Mouse (Mus musculus) 3T3-L1 (cell line): ENCODE data around the gene Krtap8-1.

Source experiments
- DNase-seq: peaks from one replicate; pipeline ENCODE4 v3.0.0-alpha.2; 2015; ENCODE audit warnings: low read depth, low spot score

The Krtap8-1 gene

DNA sequence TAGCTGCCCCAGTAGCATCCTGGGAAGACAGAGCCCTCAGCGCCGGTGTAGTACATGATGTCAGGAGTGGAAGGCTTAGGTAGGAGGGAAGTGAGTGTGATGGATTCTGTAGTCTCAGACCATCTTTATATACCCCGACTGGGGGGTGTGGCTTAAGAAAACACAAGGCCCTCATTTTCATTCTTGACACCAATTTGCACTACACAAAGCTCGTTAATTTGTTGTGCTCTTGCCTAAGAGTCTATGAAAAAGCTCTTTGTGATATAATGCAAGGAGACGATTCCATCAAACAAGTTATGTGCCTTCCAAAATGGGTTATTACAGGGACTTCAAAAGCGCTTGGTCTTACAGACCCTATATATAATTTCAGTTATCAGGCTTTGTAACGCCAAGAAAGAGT, at the start of gene Krtap8-1:
Krtap8-1 (minus strand) TSS at position 101 of the 400 bp plus-strand sequence.
- no peak for DNase-seq

DNA sequence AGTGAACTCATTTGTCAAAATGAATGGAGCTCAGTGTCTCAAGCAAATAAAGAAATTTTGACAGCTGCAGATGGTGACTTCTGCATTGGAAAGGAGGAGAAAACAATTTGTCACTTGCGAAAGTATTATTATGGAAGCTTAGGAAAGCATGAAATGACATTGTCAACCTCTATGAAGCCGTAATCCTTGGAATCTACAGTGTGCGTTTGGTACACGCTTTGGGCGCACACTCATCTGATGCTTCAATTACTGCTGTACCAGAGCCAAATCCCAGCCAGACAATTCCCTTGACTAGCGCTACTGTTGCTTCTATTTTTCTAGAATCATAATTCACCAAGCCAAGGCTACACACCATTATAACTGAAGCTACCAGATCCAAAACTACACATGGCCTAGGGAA, 49.6 kb upstream of the Krtap8-1 start:
- DNase-seq = no peak

DNA sequence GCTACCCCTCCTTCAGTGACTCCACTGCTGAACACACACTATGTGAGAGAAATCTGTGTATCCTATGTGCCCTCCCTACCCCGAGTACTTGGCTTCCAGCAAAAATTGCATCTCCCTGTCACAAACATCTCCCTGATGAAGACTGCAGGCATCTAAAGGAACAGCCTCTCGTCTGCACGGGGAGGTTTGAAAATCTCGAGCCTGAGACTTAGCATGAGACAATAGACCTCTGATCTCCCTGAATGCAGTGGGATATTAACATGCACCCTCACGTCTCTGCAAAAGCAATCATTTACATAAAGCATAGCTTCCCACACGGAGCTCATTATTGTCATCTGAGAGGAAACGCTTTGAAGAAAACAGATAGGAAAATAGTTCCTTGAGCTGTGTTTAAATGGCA, 42.8 kb upstream of the Krtap8-1 start:
- DNase-seq = no peak

DNA sequence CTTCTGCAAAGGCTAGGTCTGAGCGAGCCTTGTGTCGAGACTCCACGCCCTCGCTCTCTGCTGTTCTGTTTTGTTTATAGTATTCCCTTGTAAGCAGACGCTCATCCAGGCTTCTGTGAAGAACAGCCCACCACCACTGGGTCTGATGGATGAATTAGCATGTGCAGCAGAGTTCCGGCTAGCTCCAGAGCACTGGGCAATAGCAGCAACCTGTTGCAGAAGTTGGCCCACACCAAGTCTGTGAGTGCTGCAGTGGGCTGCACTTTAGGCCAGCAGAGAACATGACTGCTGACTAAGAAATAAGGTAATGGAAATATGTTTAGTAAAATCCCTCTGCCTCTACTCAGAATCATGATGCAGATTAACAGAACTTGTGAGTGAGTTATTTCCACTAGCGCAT, 42.1 kb upstream of the Krtap8-1 start:
- DNase-seq = no peak

DNA sequence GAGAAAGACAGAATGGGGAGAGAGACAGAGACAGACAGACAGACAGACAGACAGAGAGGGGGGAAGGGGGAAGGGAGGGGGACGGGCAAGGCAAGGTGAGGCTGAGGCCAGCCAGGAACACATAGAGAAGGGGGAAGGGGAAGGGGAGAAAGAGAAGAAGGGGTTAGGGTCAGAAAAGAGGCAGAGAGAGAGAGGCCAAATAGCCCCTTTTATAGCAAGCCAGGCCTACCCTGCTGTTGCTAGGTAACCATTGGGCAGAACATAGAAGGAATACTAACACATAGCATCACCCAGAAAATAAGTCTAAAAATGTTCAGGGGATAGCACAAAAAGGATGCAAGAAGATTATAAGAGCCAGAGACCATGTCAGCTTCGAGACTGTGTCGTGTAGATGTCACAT, 40.6 kb upstream of the Krtap8-1 start:
- DNase-seq = no peak

DNA sequence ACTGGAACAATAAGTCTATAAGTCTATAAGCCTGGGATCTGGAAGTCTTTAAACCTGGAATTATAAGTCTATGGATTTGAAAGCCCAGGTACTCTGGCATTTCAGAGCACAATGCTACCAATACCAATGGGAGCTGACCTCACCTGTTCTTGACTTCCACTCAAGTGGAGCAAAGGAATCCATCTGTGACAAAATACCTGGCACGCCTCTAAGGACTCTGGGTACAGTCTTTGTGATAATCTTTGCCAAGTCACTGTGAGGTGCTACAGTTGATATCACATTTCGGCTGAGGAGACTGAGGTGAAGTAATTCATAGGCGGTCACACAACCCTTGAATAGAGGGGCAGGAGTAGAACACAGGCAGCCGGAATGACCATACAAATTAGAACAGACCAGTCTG, 33.2 kb upstream of the Krtap8-1 start:
- DNase-seq = no peak

DNA sequence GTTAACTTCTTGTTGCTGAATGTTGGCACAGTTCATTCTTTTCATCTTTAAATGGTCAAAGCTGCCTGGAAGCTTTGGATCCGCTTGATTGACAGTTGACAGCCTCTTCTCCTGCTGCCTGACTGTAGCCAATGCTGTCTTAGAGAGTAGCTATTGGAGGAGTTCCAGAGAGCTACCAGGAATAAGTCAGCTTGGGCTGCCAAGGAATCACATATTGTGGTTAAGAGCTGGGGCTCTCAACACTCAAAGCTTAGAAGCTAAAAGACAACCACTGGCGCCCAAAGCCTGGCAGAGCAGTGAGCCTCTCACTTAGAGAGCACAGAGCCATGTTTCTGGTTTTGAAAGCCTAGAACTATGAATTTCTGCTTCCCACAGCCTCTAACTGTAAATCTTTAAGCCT, 32.8 kb upstream of the Krtap8-1 start:
- no peak for DNase-seq

DNA sequence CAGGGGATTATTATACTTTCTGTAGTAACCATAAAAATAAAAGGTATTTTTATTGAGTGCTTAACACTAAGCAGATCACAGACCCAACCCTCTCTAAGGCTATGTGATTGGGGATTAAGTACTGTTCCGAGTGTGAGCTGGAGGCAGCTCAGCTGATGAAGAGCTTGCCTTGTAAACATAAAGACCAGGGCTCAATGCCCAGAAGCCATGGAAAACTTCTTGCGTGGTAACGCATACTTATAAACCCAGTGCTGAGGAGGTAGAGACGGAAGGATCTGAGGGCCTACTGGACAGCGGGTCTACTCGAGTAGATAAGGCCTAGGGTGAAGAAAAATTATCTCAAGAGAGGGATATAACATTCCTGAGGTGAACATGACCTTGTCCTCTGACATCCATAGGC, 32.3 kb upstream of the Krtap8-1 start:
- no peak for DNase-seq

DNA sequence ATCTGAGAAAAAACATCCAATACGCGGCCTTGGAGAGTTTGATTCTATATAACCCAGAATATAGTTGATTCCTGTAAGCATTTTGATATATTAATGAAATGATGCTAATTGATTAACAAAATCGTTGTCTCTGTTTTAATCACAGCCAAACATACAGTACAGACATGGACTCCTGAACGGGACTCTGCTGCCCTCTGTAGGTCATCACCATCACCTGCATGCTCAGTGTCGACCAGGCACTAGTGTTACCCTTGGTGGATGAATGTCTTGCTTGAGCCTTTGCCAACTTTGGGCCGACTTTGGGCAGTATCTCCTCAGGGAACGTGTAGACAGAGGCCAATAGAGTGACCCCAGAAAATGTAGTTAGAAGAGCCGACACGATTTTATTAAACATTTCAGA, 29.9 kb upstream of the Krtap8-1 start:
- peak; percentile 31 for DNase-seq

DNA sequence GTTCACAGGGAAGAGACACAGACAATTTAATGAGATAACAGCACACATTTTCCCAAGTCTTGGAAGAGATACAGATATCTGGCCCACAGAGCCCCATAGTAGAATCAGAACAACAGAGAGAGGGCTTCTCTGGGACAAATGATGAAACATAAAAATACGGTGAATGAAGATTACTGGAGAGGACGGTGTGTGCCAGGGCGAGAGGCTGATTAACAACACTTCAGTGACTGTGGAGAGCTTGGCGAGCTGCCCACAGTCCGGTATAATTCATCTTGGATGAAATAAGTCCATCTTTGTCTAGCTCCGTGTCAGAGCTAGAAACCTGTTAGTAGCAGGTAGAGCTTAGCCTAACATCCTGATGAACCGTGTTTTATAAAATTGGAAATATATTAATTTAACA, 25.7 kb upstream of the Krtap8-1 start:
- no peak for DNase-seq

DNA sequence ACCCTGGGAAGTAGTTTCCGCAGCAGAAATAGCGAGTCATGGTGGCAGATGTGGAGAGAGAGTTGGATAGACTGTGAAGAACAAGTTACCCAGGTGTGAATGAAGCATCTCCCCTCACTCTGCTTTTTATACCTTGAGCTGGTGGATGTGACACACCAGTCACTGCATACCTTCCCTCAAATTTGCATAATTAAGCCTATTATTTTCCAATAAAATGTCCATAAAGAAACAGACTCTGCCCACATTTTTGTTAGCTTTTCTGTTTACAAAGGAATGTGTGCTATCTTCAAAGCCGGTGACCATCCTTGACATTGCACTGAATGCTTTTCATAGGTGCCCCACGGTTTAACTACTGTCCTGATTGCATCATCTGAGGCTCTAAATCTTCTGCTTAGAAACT, 20.5 kb upstream of the Krtap8-1 start, which contains the start of gene Krtap7-1:
Krtap7-1 (minus strand) TSS at position 101 of the 400 bp plus-strand sequence.
- no peak for DNase-seq

DNA sequence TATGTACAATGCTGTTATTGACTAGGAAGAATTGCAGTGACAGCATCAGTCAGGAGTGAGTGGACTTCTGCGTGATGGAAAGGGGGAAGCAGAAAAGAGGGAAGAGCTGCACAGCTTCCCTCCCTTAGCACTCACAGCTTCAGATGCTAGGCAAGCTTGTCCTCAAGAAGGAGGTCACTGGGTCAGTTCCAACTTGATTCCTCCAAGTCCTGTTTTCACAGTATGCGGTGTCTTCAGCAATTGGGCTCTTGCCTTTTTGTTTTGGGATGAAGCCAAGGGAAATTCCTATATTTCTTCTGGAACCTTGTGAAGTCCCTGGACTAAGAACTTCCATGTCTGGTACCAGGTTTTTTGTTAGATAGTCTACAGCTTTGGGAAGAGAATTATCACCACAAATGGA, 15.8 kb upstream of the Krtap8-1 start:
- no peak for DNase-seq

DNA sequence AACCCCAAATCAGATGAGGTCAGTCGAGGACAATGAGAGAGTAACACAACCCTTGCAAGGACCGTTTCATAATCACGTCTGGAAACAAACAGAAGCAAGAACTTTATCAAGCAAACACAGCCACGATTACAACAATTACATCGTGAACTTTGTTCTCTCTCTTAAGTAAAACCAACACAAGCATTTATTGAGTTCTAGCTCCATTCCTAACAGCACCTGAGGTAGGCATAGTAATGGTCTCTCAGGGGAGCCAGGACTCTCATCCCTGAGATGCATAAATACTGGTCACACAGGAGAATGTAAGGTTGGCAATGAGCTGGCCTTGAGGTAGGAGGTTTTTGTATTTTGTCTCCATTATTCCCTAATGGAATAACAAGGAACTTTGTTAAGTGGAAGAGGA, 14.1 kb upstream of the Krtap8-1 start:
- no peak for DNase-seq

DNA sequence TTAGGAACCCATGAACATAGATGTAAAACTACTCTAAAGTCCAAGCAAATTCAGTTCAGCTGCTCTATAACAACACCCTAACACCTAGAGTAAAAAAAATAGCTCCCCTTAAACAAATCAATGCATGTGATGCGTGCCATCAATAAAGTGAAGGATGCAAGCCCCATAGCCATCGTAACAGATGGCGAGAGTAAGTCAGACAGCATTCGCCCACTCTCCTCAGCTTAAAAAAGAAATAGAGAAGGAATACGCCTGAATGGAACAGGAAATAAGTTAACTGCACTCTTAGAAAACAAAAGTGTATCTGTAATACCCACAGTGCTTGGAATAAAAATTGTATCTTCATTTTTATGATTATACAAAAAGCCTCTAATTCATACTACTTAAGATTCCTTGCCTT, 9.2 kb upstream of the Krtap8-1 start:
- DNase-seq = no peak

DNA sequence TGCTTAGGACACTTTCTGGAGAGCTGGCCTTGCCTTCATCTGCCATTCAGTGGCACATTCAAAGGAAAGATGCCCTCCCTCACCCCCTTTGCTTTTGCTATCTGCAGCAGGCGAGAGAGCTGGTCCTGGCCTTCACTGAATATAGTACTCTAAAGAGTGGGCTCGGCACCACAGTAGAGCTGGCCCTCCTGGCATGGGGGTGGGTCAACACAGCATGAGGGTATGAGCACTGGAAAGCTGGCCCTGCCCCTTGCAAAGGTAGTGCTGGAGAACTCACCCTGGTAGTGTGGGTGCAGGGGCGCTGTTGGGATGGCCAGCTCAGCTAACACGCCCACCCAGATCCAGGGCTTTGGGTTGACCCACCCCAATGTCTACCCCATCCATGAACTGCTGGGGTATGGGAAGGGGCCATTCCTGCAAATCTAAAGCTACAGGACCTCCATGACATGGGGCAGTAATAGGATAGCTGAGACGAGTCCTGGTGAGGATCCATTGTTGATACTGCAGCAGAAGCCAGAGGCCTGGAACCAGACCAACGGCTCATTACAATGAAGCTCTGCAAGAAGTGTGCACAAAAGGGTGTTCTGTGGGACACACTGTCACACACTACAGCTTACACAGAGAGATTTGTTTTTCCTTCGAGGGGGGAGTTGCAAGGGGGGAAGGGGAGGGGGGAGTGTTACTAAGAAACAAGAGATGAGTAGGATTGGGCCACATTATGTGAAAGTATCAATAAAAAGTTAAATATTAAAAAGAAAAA, 7.8 kb upstream of the Krtap8-1 start:
- DNase-seq = no peak

DNA sequence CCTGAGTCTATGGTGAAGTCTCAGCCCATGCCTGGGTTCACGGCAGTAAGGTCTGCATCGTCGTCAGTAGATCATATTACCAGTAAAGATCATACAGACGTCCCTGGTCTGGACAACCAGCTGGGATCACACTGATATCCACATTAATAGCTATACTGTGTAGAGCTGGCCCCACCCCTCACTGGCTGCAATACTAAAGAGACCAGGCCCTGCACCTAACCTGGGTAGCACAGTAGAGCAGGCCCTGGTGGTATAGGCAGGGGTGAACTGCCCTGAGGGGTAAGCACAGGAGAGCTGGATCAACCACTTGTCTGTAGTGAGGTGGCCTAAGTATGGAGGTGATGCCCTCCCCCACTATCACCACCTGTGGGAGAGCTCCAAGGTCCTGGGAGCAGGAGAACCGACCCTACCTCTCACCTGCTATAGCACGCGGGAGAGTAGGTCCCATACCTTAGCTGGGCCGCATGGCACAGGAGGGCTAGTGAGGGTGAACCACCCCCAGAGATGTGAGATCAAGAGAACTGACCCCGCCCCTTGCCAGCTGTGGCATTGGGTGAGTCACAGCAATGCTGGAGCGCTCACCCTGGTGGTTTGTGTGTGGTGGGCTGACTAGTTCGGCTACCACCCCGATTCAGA, 10.0 kb downstream of the Krtap8-1 start:
- no peak for DNase-seq

DNA sequence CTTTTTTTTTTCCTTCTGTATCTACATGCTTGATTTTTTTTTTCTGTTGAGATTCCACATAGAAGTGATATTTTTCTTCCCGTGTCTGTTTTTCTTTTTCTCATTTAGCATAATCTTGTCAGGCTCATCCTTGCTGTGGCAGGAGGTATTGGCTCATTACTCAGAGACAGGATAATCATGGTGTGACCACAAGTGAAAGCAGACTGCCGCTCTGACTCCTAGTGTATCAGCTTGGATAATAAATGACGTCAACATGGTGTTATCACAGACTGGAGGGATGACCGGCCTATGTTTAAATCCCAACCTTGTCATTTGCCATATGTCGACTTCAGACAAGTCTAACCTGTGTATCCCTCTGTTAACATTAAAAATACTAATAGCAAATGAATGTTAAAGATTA, 26.6 kb downstream of the Krtap8-1 start:
- peak; percentile 5 for DNase-seq
